Mouse (Mus musculus) liver, adult 2 months (tissue): ENCODE measurements around the gene Pigk.

Source experiments
- CTCF ChIP-seq: fragments of 200-500 bp; IDR thresholded peaks from 2 replicates; pipeline ENCODE4 v1.5.1; 2011; ENCODE audit warnings: low read depth, low read length, control low read depth
- POLR2A ChIP-seq: fragments of 200-500 bp; IDR thresholded peaks from 2 replicates; pipeline ENCODE4 v1.6.1; 2011; ENCODE audit warnings: low read length, control low read depth; ENCODE audit not compliant: insufficient read depth; ENCODE audit errors: extremely low read depth

GRCm38 (mm10) chr3:152734100-152734499 lies 20.2 kb downstream of the Pigk start:
- TF ChIP-seq CTCF (no peak), POLR2A (no peak)
